Mouse (Mus musculus) embryo, embryonic 11.5 days (tissue): ENCODE data around the gene Nova2.

ENCODE experiments used
- DNase-seq: peaks from one replicate; pipeline ENCODE4 v3.0.0-alpha.2; 2012; ENCODE audit warnings: low read depth, low spot score

The Nova2 gene

DNA sequence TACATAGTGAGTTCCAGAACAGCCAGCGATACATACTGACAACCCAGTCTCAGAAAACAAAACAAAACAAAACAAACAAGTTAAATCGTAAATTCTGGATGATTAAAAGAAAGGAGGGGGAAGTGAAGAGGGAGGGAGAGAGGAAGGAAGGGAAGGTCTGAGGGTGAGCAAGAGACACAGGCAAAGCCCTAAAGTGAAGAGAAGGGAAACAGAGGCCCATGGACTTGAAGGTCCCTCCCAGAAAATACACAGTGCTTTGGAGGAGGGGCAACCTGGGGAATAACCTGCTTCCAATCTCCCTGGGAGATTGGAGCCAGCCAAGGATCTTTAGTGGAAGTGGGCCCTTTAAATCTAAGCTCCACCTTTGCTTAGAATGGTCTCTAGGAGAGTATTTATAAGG lies 61.4 kb downstream of the Nova2 start, which contains the start of gene Nanos2:
Gene Nanos2 (plus strand): TSS at position 301 of the 400 bp plus-strand sequence.
- no peak for DNase-seq

DNA sequence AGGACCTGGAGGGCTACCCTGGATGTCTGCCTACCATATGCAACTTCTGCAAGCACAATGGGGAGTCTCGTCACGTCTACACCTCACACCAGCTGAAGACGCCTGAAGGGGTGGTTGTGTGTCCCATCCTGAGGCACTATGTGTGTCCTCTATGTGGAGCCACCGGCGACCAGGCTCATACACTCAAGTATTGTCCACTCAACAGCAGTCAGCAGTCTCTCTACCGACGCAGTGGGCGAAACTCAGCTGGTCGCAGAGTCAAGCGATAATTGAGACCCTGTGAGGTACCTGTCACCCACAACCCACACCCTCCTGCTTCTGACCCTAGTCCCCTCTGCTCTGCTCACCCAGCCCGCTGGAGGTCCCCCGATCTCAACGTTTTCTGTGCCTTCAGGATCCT lies 62.1 kb downstream of the Nova2 start:
- DNase-seq = no peak

DNA sequence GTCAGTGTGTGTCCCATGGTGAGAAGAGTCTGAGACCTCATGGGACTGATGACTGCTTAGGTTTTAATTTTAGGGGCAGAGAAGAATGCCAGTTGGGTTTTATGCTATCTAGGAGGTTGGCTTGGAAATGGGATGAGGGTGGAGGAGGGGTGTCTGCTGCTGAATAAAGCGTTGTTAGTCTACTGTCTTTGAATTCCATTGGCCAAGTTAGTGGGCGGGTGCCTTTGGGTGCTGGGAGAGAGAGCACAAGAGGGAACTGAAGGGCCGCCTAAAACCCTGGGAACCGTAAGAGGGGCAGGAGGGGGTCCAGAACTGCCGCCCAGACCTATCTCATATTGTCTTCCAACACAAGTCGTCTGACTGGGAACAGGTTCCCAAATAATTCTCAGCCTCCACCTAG lies 63.1 kb downstream of the Nova2 start:
- DNase-seq = no peak

DNA sequence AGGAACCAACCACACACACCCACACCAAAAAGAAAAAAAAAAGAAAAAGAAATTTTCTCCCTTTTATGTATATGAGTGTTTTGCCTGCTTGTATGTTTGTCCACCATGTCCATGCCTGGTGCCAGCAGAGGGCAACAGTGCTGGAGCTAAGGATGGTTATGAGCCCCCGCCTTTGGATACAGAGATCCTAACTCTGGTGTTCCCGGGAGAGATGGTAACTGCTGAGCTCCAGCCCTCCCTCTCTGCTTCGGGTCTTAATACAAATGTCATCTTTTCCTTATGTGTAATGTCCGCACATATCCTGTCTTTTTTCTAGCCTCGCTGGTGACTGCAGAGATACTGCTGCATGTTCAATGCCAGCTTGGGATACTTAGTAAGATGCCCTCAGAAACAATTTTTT lies 64.3 kb downstream of the Nova2 start:
- no peak for DNase-seq

DNA sequence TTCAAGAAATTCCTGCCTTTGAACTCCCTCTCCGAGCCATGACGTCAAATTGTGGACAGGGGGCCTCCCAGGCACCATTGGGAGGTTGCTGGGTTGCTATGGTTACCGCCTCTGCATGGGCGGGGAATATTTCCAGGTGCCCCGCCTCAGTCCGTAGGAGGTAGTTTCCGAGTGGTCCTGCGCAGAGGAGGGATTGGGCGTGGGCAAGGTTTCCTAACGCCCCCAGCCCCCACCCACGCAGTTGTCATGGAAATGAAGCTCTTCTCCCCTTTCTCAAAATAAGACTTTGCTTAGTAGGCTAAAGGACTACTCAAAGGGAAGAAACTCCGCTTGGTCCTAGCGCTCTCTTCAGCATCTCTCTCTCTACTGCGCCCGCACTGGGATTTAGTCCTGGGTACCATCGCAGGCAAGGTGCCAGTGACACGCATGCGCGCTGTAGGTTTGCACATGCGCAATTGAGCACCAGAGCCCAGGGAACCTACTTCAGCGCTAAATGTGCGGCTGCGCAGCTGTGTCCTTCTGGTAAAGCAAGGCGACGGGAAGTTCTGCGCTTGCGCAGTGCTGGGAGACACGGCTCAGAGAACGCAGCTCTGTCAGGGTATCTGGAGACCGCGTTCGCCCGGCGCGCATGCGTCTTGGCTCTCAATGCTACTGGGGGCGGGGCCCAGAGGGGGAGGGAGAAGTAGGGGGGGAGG lies 65.1 kb downstream of the Nova2 start, which contains the start of gene Mypop:
Gene Mypop (plus strand): TSS at position 645 of the 695 bp plus-strand sequence.
- peak; percentile 100 for DNase-seq

DNA sequence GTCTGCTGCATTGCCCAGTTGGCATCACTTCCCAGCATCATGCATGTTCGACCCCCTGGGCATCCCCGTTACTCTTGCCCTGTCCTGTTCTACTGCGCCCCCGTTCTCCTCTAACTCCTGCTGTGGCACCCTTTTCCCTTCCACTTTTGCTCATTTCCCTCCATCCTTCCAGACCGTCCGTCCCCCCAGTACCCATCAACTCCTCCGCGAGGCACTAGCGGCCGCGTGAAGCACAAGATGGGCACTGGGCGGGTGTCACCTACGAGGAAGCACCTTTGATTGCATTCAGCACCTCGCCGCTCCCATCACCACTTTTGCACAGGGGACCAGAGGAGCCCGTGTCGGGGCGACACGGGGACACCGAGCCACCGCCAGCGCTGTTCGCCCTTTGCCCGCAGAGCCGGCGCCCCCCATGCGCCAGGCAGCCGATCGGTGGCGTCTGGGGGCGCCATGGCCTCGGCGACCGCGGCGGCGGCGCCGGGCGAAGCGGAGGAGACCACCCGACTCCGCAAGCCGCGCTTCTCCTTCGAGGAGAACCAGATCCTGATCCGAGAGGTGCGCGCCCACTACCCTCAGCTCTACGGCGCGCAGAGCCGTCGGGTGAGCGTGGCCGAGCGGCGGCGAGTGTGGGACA lies 66.1 kb downstream of the Nova2 start:
- DNase-seq = no peak

DNA sequence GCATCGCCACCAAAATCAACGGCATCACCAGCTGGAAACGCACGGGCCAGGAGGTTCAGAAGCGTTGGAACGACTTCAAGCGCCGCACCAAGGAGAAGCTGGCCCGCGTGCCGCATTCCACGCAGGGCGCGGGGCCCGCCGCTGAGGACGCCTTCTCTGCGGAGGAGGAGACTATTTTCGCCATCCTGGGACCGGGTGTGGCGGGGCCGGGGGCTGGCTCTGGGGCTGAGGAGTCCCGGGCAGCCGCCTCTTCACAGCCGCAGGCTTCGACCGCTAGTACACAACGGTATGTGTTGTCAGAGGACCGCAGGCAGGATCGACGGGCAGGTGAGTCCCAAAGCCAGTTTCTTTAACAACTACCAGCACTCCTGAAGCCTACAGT lies 66.6 kb downstream of the Nova2 start:
- DNase-seq = no peak

DNA sequence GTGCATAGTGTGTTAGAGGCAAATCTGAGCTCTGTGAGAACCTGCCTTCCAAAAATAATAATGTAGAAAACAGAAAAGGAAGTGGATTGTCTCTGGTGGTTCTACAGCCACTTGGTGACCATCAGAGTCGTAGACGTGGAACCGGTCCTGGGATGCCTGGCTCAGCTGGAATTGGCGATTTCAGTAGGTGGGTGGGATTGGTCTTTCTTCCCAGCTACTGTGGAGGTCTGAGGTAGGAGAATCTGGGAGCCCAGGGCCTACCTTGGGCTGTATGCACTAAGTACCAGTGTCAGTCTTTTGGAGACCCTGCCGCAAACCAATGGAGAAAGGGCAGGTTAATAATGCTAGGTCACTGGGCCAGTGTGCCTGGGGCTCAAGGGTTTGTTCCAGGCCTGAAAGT lies 67.3 kb downstream of the Nova2 start:
- no peak for DNase-seq

DNA sequence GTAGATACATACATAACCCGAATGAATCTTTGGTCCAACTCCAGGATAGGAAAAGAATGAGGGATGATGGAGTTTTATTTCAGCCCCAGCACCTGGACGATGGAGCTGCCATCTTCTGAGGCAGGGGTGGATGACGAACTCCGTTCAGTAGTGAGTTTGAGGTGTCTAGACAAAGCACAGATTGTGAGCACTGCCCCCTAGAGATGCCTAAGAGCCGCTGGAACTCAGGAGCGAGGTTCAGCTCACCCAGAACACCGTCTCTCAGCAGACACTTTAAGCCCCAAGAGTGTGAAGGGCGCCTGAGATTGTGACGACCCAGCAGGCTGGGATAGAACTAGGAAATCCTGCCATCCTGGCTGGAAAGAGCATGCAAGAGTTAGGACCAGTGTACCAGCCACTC lies 73.1 kb downstream of the Nova2 start:
- no peak for DNase-seq

DNA sequence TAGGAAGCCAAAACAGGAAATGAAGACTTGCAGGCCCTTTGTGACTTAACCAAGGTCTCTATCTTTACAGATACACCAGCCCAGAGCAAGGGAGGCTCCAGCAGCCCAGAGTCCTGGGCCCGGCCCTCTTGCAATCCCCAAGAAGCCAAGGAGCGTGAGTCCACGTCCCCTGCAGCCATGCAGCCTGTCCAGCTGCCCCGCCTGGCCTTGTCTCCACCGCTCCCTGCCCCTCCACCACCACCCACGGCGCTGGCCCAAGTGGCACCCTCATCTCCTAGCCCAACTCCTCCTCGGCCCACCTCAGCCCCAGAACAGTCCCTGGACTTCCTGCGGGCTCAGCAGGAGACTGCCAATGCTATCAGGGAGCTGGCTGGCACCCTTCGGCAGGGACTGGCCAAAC lies 74.7 kb downstream of the Nova2 start:
- DNase-seq = no peak

DNA sequence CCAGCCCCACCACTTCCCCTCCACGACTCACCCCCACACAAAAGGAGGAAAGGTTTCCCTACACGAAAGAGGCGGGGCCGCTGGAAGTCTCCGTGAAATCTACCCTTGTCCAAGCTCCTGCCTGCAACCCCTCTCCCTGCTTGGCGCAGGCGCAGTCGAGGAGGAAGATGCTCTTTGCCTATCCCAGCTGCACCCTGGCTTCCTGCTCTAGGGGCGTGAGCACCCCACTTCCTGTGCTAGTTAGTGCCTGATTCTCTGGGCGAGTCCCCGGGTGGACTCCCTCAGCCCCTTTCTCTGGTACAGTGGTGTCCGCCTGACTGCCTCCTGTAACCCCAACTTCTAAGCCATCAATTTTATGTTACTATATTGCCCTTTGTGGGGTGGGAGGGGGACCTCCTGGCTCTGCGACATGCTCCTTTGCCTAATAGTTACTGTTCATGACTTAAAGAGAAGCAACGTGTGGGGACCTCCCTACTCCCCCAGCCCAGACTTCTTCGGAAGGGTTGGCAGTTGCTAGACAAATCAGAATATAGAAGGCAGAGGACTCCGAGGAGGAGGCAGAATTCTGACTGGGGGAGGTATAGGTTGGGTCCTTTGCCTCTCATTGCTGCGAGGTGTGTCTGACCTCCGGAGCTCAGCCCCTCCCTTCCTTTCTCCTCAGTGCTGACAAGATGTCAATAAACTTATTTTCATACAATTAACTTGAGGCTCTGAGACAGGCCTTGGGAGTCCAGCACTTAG lies 75.5 kb downstream of the Nova2 start:
- DNase-seq = no peak

DNA sequence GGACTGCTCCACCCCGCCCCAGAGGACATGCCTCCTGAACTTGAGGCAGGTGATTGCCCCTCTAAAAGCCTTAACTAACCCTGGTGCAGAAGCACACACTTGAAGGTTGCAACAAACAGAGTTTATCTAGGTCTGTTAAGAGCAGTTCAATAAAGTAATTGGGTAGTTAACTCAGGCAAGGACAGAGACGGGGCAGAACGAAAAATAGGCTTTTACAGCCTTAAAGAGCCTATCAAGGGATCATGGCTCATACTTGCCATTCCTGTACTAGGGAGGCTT lies 76.1 kb downstream of the Nova2 start:
- DNase-seq = no peak

DNA sequence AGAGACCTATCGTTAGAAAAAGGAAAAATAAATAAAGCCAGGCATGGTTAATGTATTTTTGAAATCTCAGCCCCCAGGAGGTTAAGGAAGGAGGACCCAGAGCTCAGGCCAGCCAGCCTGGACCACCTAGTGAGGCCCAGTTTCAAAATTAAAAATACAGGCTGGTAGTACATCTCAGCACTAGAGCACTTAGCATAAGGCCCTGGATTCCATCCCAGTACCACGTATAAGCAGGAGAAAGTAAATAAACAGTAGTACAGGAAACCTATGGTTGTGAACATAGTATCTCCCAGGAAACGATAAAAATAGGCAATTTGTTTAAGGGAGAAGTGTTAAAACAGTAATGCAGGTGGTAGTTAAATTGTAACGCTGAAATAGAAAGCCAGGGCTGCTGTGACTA lies 76.4 kb downstream of the Nova2 start:
- no peak for DNase-seq

DNA sequence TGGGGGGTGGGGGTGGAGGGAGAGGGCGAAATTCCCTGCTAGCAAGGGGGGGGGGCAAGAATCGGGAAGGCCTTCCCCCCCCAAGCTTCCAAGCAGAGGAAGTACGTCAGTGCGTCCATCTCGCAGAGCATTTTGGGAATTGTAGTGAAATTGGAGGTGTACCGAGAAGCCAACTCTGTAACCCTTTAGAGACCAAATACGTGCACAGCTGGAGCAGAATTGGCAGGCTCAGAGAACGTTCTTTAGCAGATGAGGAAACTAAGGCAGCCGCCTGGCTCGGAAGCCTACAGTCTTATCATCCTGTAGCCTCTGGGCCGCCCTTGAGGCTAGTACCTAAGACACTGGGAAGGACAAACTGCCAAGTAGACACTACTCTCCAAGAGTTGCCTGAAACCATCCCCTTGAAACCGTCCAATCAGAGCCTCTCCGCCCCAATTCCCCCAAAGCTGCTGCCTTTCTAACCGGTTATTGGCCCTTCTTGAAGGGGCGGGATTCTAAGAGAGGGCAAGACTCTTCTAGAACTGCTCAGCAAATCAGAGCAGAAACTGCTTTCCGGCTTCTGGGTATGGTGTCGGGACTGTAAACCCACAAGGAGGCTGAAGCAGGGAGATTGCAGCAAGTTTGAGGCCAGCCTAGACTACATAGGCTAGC lies 77.3 kb downstream of the Nova2 start:
- peak; percentile 73 for DNase-seq

DNA sequence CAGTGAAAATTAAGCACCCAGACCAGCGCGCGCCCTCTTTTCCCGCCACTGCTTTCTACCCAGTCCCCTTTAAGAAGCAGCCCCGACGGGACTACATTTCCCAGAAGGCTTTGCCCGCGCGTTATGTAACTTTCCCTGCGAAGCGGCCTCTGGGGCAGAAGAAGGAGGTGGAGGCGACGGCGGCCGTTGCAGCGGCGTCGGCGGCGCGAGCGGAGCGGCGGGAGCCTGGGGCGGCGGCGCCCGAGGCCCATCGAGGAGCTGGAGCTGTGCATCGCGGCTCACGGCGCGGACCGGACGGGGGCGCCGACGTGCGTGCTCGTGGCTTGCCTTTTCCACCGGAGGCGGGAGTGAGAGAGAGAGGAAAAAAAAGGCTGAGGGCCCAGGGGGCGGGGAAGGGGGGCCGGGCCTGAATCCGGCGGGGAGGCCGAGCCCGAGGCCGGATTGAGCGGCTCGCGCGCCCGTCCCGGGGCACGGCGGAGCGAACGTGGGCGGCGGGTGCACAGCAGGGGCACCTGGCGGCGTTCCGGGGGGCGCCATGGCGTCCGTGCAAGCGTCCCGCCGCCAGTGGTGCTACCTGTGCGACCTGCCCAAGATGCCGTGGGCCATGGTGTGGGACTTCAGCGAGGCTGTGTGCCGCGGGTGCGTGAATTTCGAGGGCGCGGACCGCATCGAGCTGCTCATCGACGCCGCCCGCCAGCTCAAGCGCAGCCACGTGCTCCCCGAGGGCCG lies 78.4 kb downstream of the Nova2 start, which contains the start of gene Irf2bp1:
Gene Irf2bp1 (plus strand): TSS at position 143 of the 729 bp plus-strand sequence.
- DNase-seq = peak; percentile 85

DNA sequence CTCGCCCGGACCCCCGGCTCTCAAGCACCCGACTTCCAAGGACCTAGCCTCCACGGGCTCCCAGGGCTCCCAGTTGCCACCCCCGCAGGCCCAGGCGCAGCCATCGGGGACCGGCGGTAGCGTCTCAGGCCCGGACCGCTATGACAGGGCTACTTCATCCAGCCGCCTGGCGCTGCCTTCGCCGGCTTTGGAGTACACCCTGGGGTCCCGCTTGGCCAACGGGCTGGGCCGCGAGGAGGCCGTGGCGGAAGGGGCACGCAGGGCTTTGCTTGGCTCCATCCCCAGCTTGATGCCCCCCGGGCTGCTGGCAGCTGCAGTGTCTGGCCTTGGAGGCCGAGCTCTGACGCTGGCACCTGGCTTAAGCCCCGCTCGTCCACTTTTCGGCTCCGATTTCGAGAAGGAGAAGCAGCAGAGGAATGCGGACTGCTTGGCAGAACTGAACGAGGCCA lies 79.0 kb downstream of the Nova2 start:
- no peak for DNase-seq

DNA sequence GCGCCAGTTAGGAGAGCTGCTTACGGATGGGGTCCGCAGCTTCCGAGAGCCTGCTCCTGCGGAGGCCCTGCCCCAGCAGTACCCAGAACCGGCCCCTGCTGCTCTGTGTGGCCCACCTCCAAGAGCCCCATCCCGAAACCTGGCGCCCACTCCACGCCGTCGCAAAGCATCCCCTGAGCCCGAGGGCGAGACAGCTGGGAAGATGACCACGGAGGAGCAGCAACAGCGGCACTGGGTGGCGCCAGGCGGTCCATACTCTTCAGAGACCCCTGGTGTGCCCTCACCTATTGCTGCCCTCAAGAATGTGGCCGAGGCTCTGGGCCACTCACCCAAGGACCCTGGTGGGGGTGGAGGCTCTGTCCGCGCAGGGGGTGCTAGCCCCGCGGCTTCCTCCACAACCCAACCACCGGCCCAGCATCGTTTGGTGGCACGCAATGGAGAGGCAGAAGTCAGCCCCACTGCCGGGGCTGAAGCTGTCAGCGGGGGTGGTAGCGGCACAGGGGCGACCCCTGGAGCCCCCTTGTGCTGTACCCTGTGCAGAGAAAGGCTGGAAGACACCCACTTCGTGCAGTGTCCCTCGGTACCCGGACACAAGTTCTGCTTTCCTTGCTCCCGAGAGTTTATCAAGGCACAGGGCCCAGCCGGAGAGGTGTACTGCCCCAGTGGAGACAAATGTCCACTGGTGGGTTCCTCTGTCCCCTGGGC lies 79.9 kb downstream of the Nova2 start:
- no peak for DNase-seq

DNA sequence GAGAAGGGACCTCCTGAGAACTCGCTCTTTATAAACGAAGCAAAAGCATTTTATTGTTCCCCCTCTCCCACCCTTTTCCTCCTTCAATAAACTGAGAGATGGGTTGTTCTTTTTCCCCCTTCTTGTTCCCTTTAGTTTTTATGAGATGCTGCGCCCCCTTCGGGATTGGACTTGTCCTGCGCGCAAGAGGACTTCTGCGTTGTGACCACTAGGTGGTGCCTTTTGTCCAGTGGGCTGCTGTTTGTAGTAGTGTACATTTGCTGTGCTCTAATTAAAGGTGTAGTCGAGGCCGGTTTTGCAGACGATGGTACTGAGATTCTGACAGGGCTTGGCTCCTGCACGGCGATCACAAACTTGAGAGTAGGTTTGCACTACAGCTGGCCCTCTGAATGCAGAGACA lies 80.8 kb downstream of the Nova2 start:
- DNase-seq = peak; percentile 82

DNA sequence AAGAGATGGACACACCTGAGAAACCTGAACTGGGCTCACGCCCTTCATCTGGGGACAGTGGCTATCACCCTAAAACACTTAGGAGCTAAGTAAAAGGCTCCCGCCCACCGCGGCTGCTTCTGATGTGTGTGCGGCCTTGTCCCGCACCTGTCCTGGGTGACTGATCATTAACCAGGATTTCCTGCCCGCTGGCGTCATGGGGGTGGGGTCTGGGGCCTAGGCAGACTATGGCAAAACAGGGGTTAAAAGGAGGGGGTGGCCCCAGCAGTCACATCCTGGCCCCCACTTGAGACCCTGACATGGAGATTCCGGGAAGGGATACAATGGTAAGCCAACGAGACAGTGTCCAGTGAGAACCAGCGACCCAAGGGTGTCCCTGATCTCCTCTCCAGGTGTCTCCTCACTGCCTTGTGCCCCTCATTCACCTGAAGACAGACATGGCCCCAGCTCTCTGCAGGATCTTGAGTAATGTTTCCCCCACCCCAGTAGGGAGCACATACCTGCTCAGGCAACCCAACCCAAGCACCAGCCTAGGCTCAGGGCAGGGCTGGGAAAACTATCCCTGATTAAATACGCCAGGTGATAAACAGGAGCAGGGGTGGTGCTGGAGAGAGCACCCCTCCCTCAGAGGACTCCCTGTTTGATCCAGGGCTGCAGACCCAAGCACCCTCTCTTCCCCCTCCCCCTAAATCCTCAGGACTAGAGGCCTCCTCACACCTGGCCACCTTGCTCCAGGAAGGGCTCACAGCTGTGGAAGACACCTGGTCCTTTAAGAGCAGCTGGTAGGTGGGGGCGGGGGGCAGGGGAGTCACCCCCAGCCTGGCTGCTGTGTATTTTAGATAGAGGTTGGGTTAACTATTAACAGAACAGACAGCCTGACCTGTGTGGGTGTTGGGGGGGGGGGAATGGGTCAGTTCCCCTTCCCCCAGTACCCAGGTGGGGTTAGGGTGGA lies 81.6 kb downstream of the Nova2 start:
- no peak for DNase-seq

DNA sequence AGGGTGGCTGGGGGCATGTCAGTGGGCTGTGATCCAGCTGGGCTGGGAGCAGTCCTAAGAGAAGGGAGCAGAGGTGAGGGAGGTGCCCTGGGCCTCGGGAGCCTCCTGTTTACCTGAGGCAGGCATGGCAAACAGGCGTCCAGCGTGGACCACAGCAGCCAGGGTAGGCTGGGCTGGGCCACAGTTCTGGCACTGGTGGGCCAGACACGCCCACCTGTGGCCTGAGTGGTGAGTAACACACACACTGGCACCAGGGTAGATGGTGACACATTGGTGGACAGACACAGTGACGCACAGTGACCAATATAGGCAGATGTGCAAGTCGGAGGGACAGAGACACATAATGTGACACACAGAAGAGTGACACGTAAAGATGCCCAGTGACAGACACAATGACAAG lies 84.9 kb downstream of the Nova2 start:
- DNase-seq = no peak
